Mouse (Mus musculus) midbrain, embryonic 11.5 days (tissue): ENCODE measurements at regions not wholly inside any gene's neighbourhood (a gene's known extent, or its start where the extent isn't known, plus 50 kb on each side); places are given as distances from the start of the nearest gene placed in this dataset. TPM values are rescaled to one million over a fixed set of nuclear protein-coding genes. Genes with fewer than 3 reads are reported as not detected.

Source experiments
- ATAC-seq: fragments of 200-750 bp; cut with Nextera tagmentation; 2 replicates; pipeline ENCODE4 v1.8.0; 2017; ENCODE audit warnings: moderate TSS enrichment, moderate library complexity; ENCODE audit not compliant: low FRiP score
- DNase-seq: peaks from one replicate; pipeline ENCODE4 v3.0.0; 2015; ENCODE audit warnings: low spot score; ENCODE audit errors: missing footprints
- H3K27ac ChIP-seq: fragments of 300-500 bp; sonication (generic); 2 replicates; pipeline ENCODE4 v1.5.1; 2014; ENCODE audit warnings: low read depth, low read length
- H3K27me3 ChIP-seq: fragments of 300-500 bp; sonication (generic); 2 replicates; pipeline ENCODE4 v1.6.1; 2014; ENCODE audit warnings: mild to moderate bottlenecking, low read length, moderate library complexity, mixed read lengths; ENCODE audit not compliant: control insufficient read depth, insufficient read depth
- H3K36me3 ChIP-seq: fragments of 300-500 bp; sonication (generic); 2 replicates; pipeline ENCODE4 v1.6.1; 2014; ENCODE audit warnings: mild to moderate bottlenecking, low read length, moderate library complexity, mixed read lengths; ENCODE audit not compliant: control insufficient read depth, insufficient read depth
- H3K4me1 ChIP-seq: fragments of 300-500 bp; sonication (generic); 2 replicates; pipeline ENCODE4 v1.6.1; 2014; ENCODE audit warnings: low read length; ENCODE audit not compliant: control insufficient read depth, insufficient read depth
- H3K4me2 ChIP-seq: fragments of 300-500 bp; sonication (generic); 2 replicates; pipeline ENCODE4 v1.6.1; 2014; ENCODE audit warnings: mild to moderate bottlenecking, moderate library complexity
- H3K4me3 ChIP-seq: fragments of 300-500 bp; sonication (generic); 2 replicates; pipeline ENCODE4 v1.5.1; 2014; ENCODE audit warnings: low read depth, low read length
- H3K9ac ChIP-seq: fragments of 300-500 bp; sonication (generic); 2 replicates; pipeline ENCODE4 v1.6.1; 2014; ENCODE audit warnings: low read length
- H3K9me3 ChIP-seq: fragments of 300-500 bp; sonication (generic); 2 replicates; pipeline ENCODE4 v1.6.1; 2016; ENCODE audit warnings: low read length; ENCODE audit not compliant: control insufficient read depth
- WGBS: fragments of 180-500 bp; shearing (Covaris S2); extraction: QIAGEN DNeasy Blood & Tissue Kit; methylation state at CpG from one replicate; pipeline ENCODE4 v1.1.7; 2014; 5-methylcytosine and 5-hydroxymethylcytosine counted together
- microRNA-seq: library from miRNA; unstranded; fragments of <30 nt; microRNA quantifications from one replicate; pipeline ENCODE4, GENCODE M21; 2017

DNA sequence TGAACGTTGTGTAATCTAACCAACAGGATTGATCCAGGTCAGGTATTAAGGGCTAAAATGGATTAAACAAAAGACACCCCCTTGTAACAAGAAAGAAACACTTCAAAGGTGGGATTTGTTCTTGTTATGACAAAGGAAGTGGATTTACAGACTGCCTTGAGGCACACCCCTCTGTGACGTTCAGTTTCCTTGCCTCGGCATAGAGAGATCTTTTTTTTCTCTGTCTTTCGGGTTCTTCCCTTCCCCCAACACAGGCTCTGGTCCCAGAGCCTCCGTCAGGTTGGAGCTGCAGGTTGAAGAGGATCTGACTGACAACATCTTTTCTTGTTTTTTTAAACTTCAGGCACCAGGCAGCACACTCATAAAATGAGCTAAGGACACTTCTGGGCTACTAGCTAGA is 69.8 kb upstream of the Tmem260 start:
- Histone ChIP-seq H3K9ac (no peak overlapping the region), H3K36me3 (no peaks in the 10 kb centered on the region), H3K4me3 (no peak overlapping the region), H3K9me3 (no peaks in the 10 kb centered on the region), H3K27ac (no peak overlapping the region), H3K4me2 (no peak overlapping the region), H3K27me3 (no peaks in the 10 kb centered on the region), H3K4me1 (peaks cover 3% of the 10 kb centered on the region; the same call in 1 of the 2 replicates)
- WGBS, result 31% methylated on average over 5 of the region's 5 CpGs
- DNase-seq (no peak), ATAC-seq (no peak)

Small RNAs in the stretch of these regions (microRNA-seq; reads per million reads assigned to microRNA genes)
- not detected for gene Gm23881
